Mouse (Mus musculus) midbrain, embryonic 16.5 days (tissue): ENCODE measurements around the gene Ndufb3. TPM values are rescaled to one million over a fixed set of nuclear protein-coding genes. Genes with fewer than 3 reads are reported as not detected.
"Not testable (repeated sequence)": the region's sequence is repeated elsewhere in the genome, so short reads cannot be mapped to it uniquely, and the experiment has no call there.

Experiments
- ATAC-seq: fragments of 200-750 bp; cut with Nextera tagmentation; 2 replicates; pipeline ENCODE4 v1.8.0; 2017; ENCODE audit warnings: moderate TSS enrichment
- H3K27ac ChIP-seq: fragments of 300-500 bp; sonication (generic); 2 replicates; pipeline ENCODE4 v1.5.1; 2014; ENCODE audit warnings: mild to moderate bottlenecking, low read length, mixed read lengths
- H3K27me3 ChIP-seq: fragments of 300-500 bp; sonication (generic); 2 replicates; pipeline ENCODE4 v1.6.1; 2014; ENCODE audit warnings: low read depth, low read length, mixed read lengths; ENCODE audit not compliant: control insufficient read depth, insufficient read depth
- H3K36me3 ChIP-seq: fragments of 300-500 bp; sonication (generic); 2 replicates; pipeline ENCODE4 v1.6.1; 2014; ENCODE audit warnings: mild to moderate bottlenecking, low read length, moderate library complexity, mixed read lengths; ENCODE audit not compliant: control insufficient read depth, insufficient read depth
- H3K4me1 ChIP-seq: fragments of 300-500 bp; sonication (generic); 2 replicates; pipeline ENCODE4 v1.6.1; 2014; ENCODE audit warnings: mild to moderate bottlenecking, low read length, mixed read lengths; ENCODE audit not compliant: control insufficient read depth, insufficient read depth
- H3K4me2 ChIP-seq: fragments of 300-500 bp; sonication (generic); 2 replicates; pipeline ENCODE4 v1.6.1; 2014; ENCODE audit warnings: mild to moderate bottlenecking, low read length, mixed read lengths
- H3K4me3 ChIP-seq: fragments of 300-500 bp; sonication (generic); 2 replicates; pipeline ENCODE4 v1.5.1; 2014; ENCODE audit warnings: low read depth, mild to moderate bottlenecking, low read length, moderate library complexity, mixed read lengths
- H3K9ac ChIP-seq: fragments of 300-500 bp; sonication (generic); 2 replicates; pipeline ENCODE4 v1.6.1; 2014; ENCODE audit warnings: low read depth, low read length, mixed read lengths
- H3K9me3 ChIP-seq: fragments of 300-500 bp; sonication (generic); replicated peaks from 2 replicates; pipeline ENCODE4 v1.6.1; 2014; ENCODE audit warnings: mild to moderate bottlenecking, low read length, mixed read lengths; ENCODE audit not compliant: control insufficient read depth, poor library complexity, severe bottlenecking
- WGBS: fragments of 180-500 bp; shearing (Covaris S2); extraction: QIAGEN DNeasy Blood & Tissue Kit; methylation state at CpG from one replicate; pipeline ENCODE4 v1.1.7; 2014; 5-methylcytosine and 5-hydroxymethylcytosine counted together
- polyA plus RNA-seq: library from polyadenylated mRNA; unstranded; fragments of >200 nt; fragmentation: Nextera tagmentation; extraction: Ambion mirVana; gene quantifications from 2 replicates; pipeline ENCODE4 v1.2.1, GENCODE M21; 2015

Ndufb3 gene
- 173 and 175 TPM in 2 replicates for polyA plus RNA-seq

DNA sequence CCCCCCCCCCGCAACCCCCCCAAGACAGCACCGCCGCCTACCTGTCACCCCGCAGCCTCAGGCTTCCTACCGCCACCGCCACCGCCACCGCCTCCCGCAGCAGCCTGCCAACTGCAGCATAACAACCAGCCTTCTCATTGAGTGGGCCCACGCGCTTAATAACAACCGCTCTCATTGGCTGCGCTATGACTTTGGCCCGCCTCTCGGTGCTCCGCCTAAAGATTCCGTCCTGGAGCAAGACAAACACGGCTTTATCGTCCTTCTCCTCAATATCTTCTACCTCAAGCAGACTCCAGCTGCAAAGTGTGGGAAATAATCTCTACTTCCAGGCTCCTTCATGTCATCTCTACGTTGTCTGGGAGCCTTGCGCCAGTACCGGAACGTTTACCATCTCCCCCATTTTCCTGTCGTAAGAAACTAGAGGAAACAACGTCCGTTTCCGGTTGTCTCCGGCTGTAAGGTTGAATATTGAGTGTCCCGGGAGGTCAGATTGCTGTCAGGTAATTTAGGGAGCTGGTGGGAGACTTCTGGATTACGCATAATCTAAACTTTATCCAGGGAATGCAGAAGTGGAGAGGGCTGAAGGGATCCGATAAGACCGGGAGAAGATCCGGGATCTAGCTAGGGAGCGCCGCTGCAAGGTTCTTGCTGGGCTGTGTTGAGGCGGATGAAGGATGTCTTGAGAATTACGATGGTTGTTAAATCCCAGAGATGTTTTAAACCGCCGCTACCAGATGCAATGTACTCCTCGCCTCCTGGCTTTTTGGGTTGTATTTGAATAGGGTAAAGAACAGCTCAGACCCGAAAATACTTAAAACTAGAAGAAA, at the start of gene Ndufb3, which contains the start of gene Fam126b:
Gene Ndufb3 (plus strand): TSS at position 214 of the 827 bp plus-strand sequence.
Gene Fam126b (minus strand): TSS at position 153 of the 827 bp plus-strand sequence.
- Histone ChIP-seq H3K4me3 (peak within 1 kb of the TSS; percentile 63), H3K36me3 (peaks cover 2% of the 10 kb centered on the region; the same call in 1 of the 2 replicates), H3K27ac (peak within 1 kb of the TSS; percentile 84), H3K4me2 (peak within 1 kb of the TSS; percentile 96), H3K9ac (peak within 1 kb of the TSS; percentile 87), H3K9me3 (no peaks in the 10 kb centered on the region), H3K27me3 (no peaks in the 10 kb centered on the region), H3K4me1 (peaks cover 12% of the 10 kb centered on the region)
- WGBS, result under 1% methylated on average over 41 of the region's 41 CpGs
- peak; percentile 99 for ATAC-seq

DNA sequence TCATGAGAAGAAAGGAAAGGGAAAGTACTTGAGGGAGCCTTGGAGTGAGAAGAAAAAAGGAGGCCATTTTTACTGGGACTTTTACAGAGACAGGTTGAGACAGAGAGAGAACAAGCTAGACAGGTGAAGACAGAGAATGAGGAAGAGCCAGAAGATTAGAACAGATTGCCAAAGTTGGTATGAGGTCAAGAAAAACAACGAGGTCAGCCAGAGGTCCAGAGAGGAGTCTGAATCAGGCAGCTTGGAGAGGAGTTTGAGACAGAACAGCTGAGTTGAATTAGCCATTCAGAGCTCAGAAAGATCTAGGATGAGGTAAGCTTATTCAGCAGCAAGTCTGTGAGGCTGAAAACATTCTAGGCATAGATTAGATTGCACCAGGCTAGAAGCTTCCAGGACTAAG, 44.8 kb upstream of the Ndufb3 start:
- Histone ChIP-seq H3K4me3 (no peak overlapping the region), H3K9ac (no peak overlapping the region), H3K4me2 (no peak overlapping the region), H3K36me3 (peaks cover 31% of the 10 kb centered on the region), H3K27ac (no peak overlapping the region), H3K4me1 (no peaks in the 10 kb centered on the region), H3K9me3 (no peaks in the 10 kb centered on the region), H3K27me3 (no peaks in the 10 kb centered on the region)
- ATAC-seq, result no peak
- WGBS, result 88% methylated on average over 1 of the region's 1 CpGs

DNA sequence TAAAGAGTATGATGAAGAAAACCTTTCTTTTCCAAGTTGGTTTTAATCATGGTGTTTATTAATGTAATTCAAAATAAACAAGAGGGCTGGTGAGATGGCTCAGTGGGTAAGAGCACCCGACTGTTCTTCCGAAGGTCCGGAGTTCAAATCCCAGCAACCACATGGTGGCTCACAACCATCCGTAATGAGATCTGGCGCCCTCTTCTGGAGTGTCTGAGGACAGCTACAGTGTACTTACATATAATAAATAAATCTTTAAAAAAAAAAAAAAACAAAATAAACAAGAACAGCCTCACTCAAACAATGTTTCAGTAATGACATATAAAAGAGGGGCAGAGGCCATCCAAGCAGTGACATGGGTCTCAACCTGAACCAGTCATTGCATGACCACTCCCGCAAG, 25.8 kb upstream of the Ndufb3 start:
- not testable (repeated sequence) for ATAC-seq, H3K27ac ChIP-seq, H3K9ac ChIP-seq, H3K9me3 ChIP-seq, H3K4me1 ChIP-seq, H3K4me3 ChIP-seq, H3K36me3 ChIP-seq, H3K4me2 ChIP-seq, H3K27me3 ChIP-seq
- 86% methylated on average over 6 of the region's 6 CpGs for WGBS

DNA sequence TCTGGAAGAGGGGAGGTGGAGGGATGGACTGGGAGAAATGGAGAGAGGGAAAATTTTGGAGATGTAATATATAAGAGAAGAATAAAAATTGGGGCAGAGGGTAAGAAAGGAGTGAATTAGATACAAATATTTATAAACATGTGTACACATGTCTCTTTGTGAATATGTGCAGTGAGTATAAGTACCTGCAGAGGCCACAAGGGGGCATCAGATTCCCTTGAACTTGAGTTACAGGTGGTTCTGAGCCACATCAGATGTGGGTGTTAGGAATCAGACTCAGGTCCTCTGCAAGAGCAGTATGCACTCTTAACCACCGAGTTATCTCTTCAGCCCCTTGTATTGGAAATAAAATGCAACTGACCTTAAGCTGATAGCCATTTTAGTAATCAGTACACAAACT, 23.7 kb upstream of the Ndufb3 start:
- Histone ChIP-seq H3K27ac (no peak overlapping the region), H3K27me3 (no peaks in the 10 kb centered on the region), H3K9me3 (no peaks in the 10 kb centered on the region), H3K4me2 (no peak overlapping the region), H3K36me3 (peaks cover 6% of the 10 kb centered on the region; the same call in 1 of the 2 replicates), H3K9ac (no peak overlapping the region), H3K4me1 (no peaks in the 10 kb centered on the region), H3K4me3 (no peak overlapping the region)
- no peak for ATAC-seq
- WGBS, result 93% methylated on average over 1 of the region's 1 CpGs

DNA sequence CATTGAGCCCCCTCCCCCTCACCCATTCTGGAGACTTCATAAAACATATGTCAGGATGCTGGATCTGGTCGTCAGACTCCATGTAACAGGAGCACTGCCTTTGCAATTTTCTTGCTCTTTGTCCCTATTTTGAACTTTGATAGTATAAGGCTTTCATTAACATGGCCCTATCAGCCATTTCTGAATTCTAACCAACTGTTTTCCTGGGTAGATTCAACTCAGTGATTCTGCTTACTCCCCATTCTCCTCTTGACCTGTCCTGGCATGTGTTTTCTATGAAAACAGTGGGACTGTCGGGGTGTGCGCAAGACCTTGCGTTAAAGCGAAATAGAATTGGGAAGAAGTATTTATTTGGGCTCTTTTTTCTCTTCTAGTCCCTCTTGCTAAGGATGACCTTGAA, 21.2 kb upstream of the Ndufb3 start:
- 88% methylated on average over 5 of the region's 5 CpGs for WGBS

DNA sequence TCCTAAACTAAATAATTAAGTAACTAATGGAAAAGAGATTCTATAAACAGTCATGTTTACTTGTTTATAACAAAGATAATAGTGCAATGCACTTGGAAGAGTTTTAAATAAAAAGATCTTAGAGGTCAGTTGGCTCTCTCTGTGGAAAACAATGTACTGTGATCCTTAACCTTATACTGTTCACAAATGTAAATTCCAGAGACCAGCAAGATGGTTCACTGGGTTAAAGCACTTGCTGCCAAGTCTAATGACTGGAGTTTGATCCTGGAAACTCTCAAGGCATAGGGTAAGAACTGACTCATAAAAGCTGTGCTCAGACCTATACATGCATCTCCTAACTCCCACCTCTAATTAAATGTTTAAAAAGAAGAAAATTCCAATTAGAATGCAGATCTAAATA, 19.6 kb upstream of the Ndufb3 start:
- Histone ChIP-seq H3K27me3 (no peaks in the 10 kb centered on the region), H3K4me1 (no peaks in the 10 kb centered on the region), H3K4me2 (no peak overlapping the region), H3K27ac (no peak overlapping the region), H3K4me3 (no peak overlapping the region), H3K9me3 (no peaks in the 10 kb centered on the region), H3K36me3 (no peaks in the 10 kb centered on the region), H3K9ac (no peak overlapping the region)
- no peak for ATAC-seq

More for the DNA sequence above, 21.2 kb upstream of the Ndufb3 start:
- Histone ChIP-seq H3K27ac (no peak overlapping the region), H3K9ac (no peak overlapping the region), H3K4me3 (no peak overlapping the region), H3K27me3 (no peaks in the 10 kb centered on the region), H3K36me3 (peaks cover 2% of the 10 kb centered on the region; the same call in 1 of the 2 replicates), H3K4me2 (no peak overlapping the region), H3K9me3 (no peaks in the 10 kb centered on the region), H3K4me1 (no peaks in the 10 kb centered on the region)
- no peak for ATAC-seq

DNA sequence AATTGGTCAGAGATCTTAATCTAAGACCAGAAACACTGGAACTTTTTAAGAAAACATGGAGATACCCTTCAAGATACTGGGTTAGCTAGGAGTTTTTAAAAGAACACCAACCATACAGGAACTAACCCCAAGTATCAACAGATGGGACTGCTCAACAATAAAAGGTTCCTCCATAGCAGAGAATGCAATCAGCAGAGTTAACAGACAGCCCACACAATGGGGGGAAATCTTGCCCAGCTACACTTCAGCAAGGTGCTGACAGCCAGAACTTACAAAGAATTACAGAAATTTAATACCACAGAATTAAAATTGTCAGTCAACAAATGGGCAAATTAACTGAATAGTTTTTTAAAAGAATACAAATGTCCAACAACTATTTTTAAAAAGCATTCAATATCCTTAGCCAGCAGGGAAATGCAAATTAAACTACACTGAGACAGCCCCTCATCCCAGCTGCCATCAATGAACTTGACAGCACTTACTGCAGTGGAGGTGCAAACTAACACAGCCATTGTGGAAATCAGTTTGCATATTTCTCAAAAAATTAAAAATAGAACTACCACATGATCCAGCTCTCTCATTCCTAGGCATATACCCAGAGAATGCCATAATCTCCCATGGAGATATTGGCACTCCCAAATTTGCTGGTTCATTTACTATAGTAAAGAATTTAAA, 17.6 kb upstream of the Ndufb3 start:
- Histone ChIP-seq H3K27me3 (no peaks in the 10 kb centered on the region), H3K4me2 (no peak overlapping the region), H3K27ac (no peak overlapping the region), H3K9ac (no peak overlapping the region), H3K9me3 (no peaks in the 10 kb centered on the region), H3K4me1 (no peaks in the 10 kb centered on the region), H3K36me3 (no peaks in the 10 kb centered on the region), H3K4me3 (no peak overlapping the region)
- ATAC-seq, result no peak

DNA sequence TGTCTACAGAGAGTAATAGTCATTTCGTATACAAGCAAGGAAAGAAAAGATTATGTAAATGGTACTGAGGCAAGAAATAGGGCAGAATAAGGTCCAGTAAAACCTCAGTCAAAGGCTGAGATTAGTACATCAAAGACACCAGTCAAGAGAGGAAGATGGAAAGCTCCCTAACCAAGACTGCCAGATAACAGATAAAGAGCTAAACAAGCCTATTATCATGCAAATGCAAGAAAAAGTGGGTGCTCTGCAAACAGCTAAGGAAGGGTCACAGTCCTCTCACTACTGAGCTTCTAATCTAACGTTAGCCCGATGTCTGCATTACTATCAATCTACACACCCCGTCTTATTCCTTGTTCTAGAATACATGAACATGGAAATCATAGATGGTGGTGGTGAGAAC, 15.7 kb upstream of the Ndufb3 start:
- no peaks in the 10 kb centered on the region for H3K9me3 ChIP-seq
- no peak for ATAC-seq
- 42% methylated on average over 4 of the region's 4 CpGs for WGBS

DNA sequence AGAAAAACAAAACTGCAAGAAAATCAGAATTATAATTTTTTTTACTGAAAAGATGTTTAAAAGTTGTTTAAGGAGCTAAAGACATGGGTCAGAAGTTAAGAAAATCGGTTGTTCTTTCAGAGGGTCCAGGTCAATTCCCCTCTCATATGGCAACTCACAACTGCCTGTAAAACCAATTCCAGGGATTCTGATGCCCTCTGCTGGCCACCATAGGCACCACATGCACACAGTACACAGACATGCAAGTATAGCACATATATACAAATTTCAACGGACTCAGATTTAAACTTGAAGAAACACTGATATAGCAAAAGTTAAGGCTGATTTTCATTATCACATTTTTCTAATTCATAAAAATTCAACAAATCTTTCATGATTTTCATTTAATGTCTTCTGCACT, 7.0 kb upstream of the Ndufb3 start:
- WGBS, result 92% methylated on average over 2 of the region's 2 CpGs
- Histone ChIP-seq H3K9me3 (no peaks in the 10 kb centered on the region), H3K4me1 (no peaks in the 10 kb centered on the region; the same call in 1 of the 2 replicates), H3K4me2 (no peak overlapping the region), H3K27ac (no peak overlapping the region), H3K9ac (no peak overlapping the region), H3K27me3 (no peaks in the 10 kb centered on the region), H3K36me3 (no peaks in the 10 kb centered on the region), H3K4me3 (no peak overlapping the region)
- no peak for ATAC-seq

More for the DNA sequence above, 15.7 kb upstream of the Ndufb3 start:
- Histone ChIP-seq H3K9ac (no peak overlapping the region), H3K27ac (no peak overlapping the region), H3K27me3 (no peaks in the 10 kb centered on the region), H3K4me2 (no peak overlapping the region), H3K4me3 (no peak overlapping the region), H3K36me3 (no peaks in the 10 kb centered on the region), H3K4me1 (no peaks in the 10 kb centered on the region)
